Mouse (Mus musculus): ENCODE data around the gene Sox15.
A peak's percentile ranks its signal among the peaks of the same experiment; 100 is the strongest.

Gene Sox15

GRCm38 (mm10) chr11:69635471-69635870 lies 19.6 kb upstream of the Sox15 start:
- no peak for DNase-seq

- no peak for DNase-seq
Measured at GRCm38 (mm10) chr11:69645860-69646259, 9.3 kb upstream of the Sox15 start.

- no peak for DNase-seq
Measured at GRCm38 (mm10) chr11:69653399-69653798, 1.7 kb upstream of the Sox15 start.

- peak; percentile 17 to 37 for DNase-seq
Measured at GRCm38 (mm10) chr11:69654760-69655159, 354 bp upstream of the Sox15 start.

GRCm38 (mm10) chr11:69656065-69656455 lies 946 bp downstream of the Sox15 start:
- DNase-seq, result peak in 1 of 2 experiments; percentile 24

- peak in 1 of 2 experiments; percentile 66 for DNase-seq
Measured at GRCm38 (mm10) chr11:69656617-69657461, 1.7 kb downstream of the Sox15 start.

- DNase-seq, result peak in 1 of 2 experiments; percentile 24
Measured at GRCm38 (mm10) chr11:69657462-69657881, 2.4 kb downstream of the Sox15 start.

GRCm38 (mm10) chr11:69661221-69661881 lies 6.2 kb downstream of the Sox15 start:
- no peak for DNase-seq

GRCm38 (mm10) chr11:69662213-69662966 lies 7.3 kb downstream of the Sox15 start, which contains the start of gene Mpdu1:
TSS of gene Mpdu1 (minus strand) at chr11:69662642.
- DNase-seq, result peak; percentile 97 to 99

GRCm38 (mm10) chr11:69662967-69663671 lies 8.0 kb downstream of the Sox15 start:
- DNase-seq, result no peak

GRCm38 (mm10) chr11:69663795-69664194 lies 8.7 kb downstream of the Sox15 start:
- DNase-seq, result peak; percentile 14 to 32

- no peak for DNase-seq
Measured at GRCm38 (mm10) chr11:69664841-69665240, 9.7 kb downstream of the Sox15 start.

GRCm38 (mm10) chr11:69665457-69665960 lies 10.4 kb downstream of the Sox15 start:
- DNase-seq, result peak; percentile 16 to 26

GRCm38 (mm10) chr11:69665961-69666664 lies 11.0 kb downstream of the Sox15 start, which contains the start of gene Cd68:
TSS of gene Cd68 (minus strand) at chr11:69666153.
- peak; percentile 76 to 79 for DNase-seq

- no peak for DNase-seq
Measured at GRCm38 (mm10) chr11:69666665-69667005, 11.5 kb downstream of the Sox15 start.

GRCm38 (mm10) chr11:69670786-69671725 lies 15.9 kb downstream of the Sox15 start:
- DNase-seq, result peak; percentile 96 to 98

- no peak for DNase-seq
Measured at GRCm38 (mm10) chr11:69671726-69672124, 16.6 kb downstream of the Sox15 start.

GRCm38 (mm10) chr11:69672211-69672706 lies 17.1 kb downstream of the Sox15 start, which contains the start of gene Eif4a1:
TSS of gene Eif4a1 (minus strand) at chr11:69672423.
- peak; percentile 100 for DNase-seq

GRCm38 (mm10) chr11:69679144-69679543 lies 24.0 kb downstream of the Sox15 start:
- DNase-seq, result no peak

Measured in lung, postnatal 4 days (tissue).